Mouse (Mus musculus) heart, embryonic 15.5 days (tissue): ENCODE results near the gene Dnah1. TPM values are rescaled to one million over a fixed set of nuclear protein-coding genes. Genes with fewer than 3 reads are reported as not detected.
A peak's percentile ranks its signal among the peaks of the same experiment; 100 is the strongest.

Experiments
- ATAC-seq: fragments of 200-750 bp; cut with Nextera tagmentation; replicated peaks from 2 replicates; pipeline ENCODE4 v1.8.0; 2017; ENCODE audit warnings: low read depth, moderate TSS enrichment; ENCODE audit not compliant: insufficient number of reproducible peaks, insufficient read depth, low FRiP score
- H3K27ac ChIP-seq: fragments of 300-500 bp; sonication (generic); 2 replicates; pipeline ENCODE4 v1.5.1; 2015; ENCODE audit warnings: mild to moderate bottlenecking, inconsistent platforms
- H3K27me3 ChIP-seq: fragments of 300-500 bp; sonication (generic); 2 replicates; pipeline ENCODE4 v1.6.1; 2015; ENCODE audit warnings: inconsistent platforms
- H3K36me3 ChIP-seq: fragments of 300-500 bp; sonication (generic); 2 replicates; pipeline ENCODE4 v1.6.1; 2015; ENCODE audit warnings: mild to moderate bottlenecking, inconsistent platforms
- H3K4me1 ChIP-seq: fragments of 300-500 bp; sonication (generic); replicated peaks from 2 replicates; pipeline ENCODE4 v1.6.1; 2015; ENCODE audit warnings: inconsistent platforms
- H3K4me2 ChIP-seq: fragments of 300-500 bp; sonication (generic); 2 replicates; pipeline ENCODE4 v1.6.1; 2015; ENCODE audit warnings: inconsistent platforms, mild to moderate bottlenecking, moderate library complexity
- H3K4me3 ChIP-seq: fragments of 300-500 bp; sonication (generic); 2 replicates; pipeline ENCODE4 v1.5.1; 2015; ENCODE audit warnings: mild to moderate bottlenecking, inconsistent platforms
- H3K9ac ChIP-seq: fragments of 300-500 bp; sonication (generic); 2 replicates; pipeline ENCODE4 v1.6.1; 2015; ENCODE audit warnings: mild to moderate bottlenecking, inconsistent platforms
- H3K9me3 ChIP-seq: fragments of 300-500 bp; sonication (generic); replicated peaks from 2 replicates; pipeline ENCODE4 v1.6.1; 2016; ENCODE audit warnings: inconsistent platforms
- WGBS: fragments of 180-500 bp; shearing (Covaris S2); methylation state at CpG from one replicate; pipeline ENCODE4 v1.1.7; 2015; ENCODE audit warnings: mixed read lengths; 5-methylcytosine and 5-hydroxymethylcytosine counted together
- polyA plus RNA-seq: library from polyadenylated mRNA; unstranded; fragments of >200 nt; fragmentation: Nextera tagmentation; extraction: Ambion mirVana; gene quantifications from 2 replicates; pipeline ENCODE4 v1.2.1, GENCODE M21; 2015

Dnah1 gene
- polyA plus RNA-seq, 1 experiment from 2014 or later: 0.63 TPM

- no peak for ATAC-seq
- Histone ChIP-seq H3K4me1 (peaks cover 59% of the 10 kb centered on the region), H3K36me3 (peaks cover 12% of the 10 kb centered on the region; the same call in 1 of the 2 replicates), H3K9ac (no peak overlapping the region), H3K27ac (peak overlapping the region; percentile 92), H3K27me3 (no peaks in the 10 kb centered on the region), H3K4me3 (no peak overlapping the region), H3K9me3 (no peaks in the 10 kb centered on the region), H3K4me2 (no peak overlapping the region; the same call in 1 of the 2 replicates)
- WGBS: 45% methylated on average over 8 of the region's 8 CpGs
Measured at GRCm38 (mm10) chr14:31213868-31214267, 109.8 kb downstream of the Dnah1 start.

- Histone ChIP-seq H3K27ac (peak overlapping the region; percentile 92), H3K9me3 (no peaks in the 10 kb centered on the region), H3K36me3 (peaks cover 12% of the 10 kb centered on the region; the same call in 1 of the 2 replicates), H3K27me3 (no peaks in the 10 kb centered on the region), H3K4me3 (no peak overlapping the region), H3K9ac (peak overlapping the region; percentile 43; the same call in 1 of the 2 replicates), H3K4me2 (peak overlapping the region; percentile 84), H3K4me1 (peaks cover 55% of the 10 kb centered on the region)
- no peak for ATAC-seq
- WGBS: 42% methylated on average over 3 of the region's 3 CpGs
Measured at GRCm38 (mm10) chr14:31212499-31212898, 111.2 kb downstream of the Dnah1 start.

- Histone ChIP-seq H3K27me3 (no peaks in the 10 kb centered on the region), H3K9me3 (no peaks in the 10 kb centered on the region), H3K4me2 (peak overlapping the region; percentile 84), H3K4me1 (peaks cover 58% of the 10 kb centered on the region), H3K9ac (peak overlapping the region; percentile 43), H3K27ac (peak overlapping the region; percentile 92), H3K4me3 (peak overlapping the region; percentile 30), H3K36me3 (peaks cover 12% of the 10 kb centered on the region; the same call in 1 of the 2 replicates)
- 63% methylated on average over 6 of the region's 6 CpGs for WGBS
- ATAC-seq: no peak
Measured at GRCm38 (mm10) chr14:31211854-31212253, 111.8 kb downstream of the Dnah1 start.

Other genes starting within 250 kb of the Dnah1 start
- gene Smim4, start 194.9 kb downstream of the Dnah1 start, polyA plus RNA-seq: 75.6 and 94.1 TPM in 2 replicates
- 278 and 339 TPM in 2 replicates for gene Nt5dc2, start 192.8 kb downstream of the Dnah1 start, polyA plus RNA-seq
- gene Stab1, start 155.3 kb downstream of the Dnah1 start, polyA plus RNA-seq: 43.7 and 46.8 TPM in 2 replicates
- 3,799 and 4,649 TPM in 2 replicates for gene Tnnc1, start 115.6 kb downstream of the Dnah1 start, polyA plus RNA-seq
- gene Nisch, start 107.0 kb downstream of the Dnah1 start, polyA plus RNA-seq: 287 and 381 TPM in 2 replicates
- 0.60 and 0.83 TPM in 2 replicates for gene Sema3g, start 106.0 kb downstream of the Dnah1 start, polyA plus RNA-seq
- gene Phf7, start 72.6 kb downstream of the Dnah1 start, polyA plus RNA-seq: 7.9 and 8.3 TPM in 2 replicates
- gene Bap1, start 72.4 kb downstream of the Dnah1 start, polyA plus RNA-seq: 43.2 and 59.0 TPM in 2 replicates
- gene Capn7, start 12.7 kb upstream of the Dnah1 start, polyA plus RNA-seq: 35.0 and 41.0 TPM in 2 replicates
- 21.4 and 28.4 TPM in 2 replicates for gene Sh3bp5, start 112.2 kb upstream of the Dnah1 start, polyA plus RNA-seq
- gene Eaf1, start 170.5 kb upstream of the Dnah1 start, polyA plus RNA-seq: 10.1 and 13.6 TPM in 2 replicates
- gene Mettl6, start 171.1 kb upstream of the Dnah1 start, polyA plus RNA-seq: 34.1 and 38.4 TPM in 2 replicates